ENCODE assay signal across 9 mouse cellular contexts in genomic region chr1:188154466-188155110, GRCm38 (mm10).
DNase-seq lines count a peak whose midpoint lies in the region; ATAC-seq and TF ChIP-seq lines count a peak whose summit lies in the region.
"Had no signal": no experiment of that assay in that cellular context is flagged by ENCODE, and none has a peak within 500 bp of the region (broad histone marks: within the 10 kb centered on the region; RNA-seq: fewer than 3 reads in every experiment).

No protein-coding gene starts in this region.

- H3K9me3 ChIP-seq in liver, embryonic 15.5 days (replicated peaks), result no peaks in the 10 kb centered on the region
- no peaks in the 10 kb centered on the region for H3K9me3 ChIP-seq in stomach, postnatal 0 days (ENCODE audit: control insufficient read depth, low read length)
- H3K9me3 ChIP-seq: limb, embryonic 12.5 days had no signal

- 50% methylated on average over 14 of the region's 14 CpGs for WGBS in liver, embryonic 15.5 days (ENCODE audit: insufficient replicate concordance)
- 51% methylated on average over 14 of the region's 14 CpGs for WGBS in stomach, postnatal 0 days

- ATAC-seq in cerebellum, adult (ENCODE audit: insufficient number of reproducible peaks, low FRiP score, low TSS enrichment), result 0 out of 2 replicates have a peak, but pooled peaks have one; percentile 23
- ATAC-seq in liver, embryonic 15.5 days (ENCODE audit: insufficient read depth), result no peak
- ATAC-seq in stomach, postnatal 0 days (ENCODE audit: low FRiP score, low TSS enrichment), result peak; percentile 57; the same call in 1 of the 2 replicates

- DNase-seq in cerebellum, postnatal 4 days (ENCODE audit: low spot score in 2 of 2), result no peak
- DNase-seq in right cerebral cortex, adult 2 months (ENCODE audit: low spot score in 2 of 2), result peak; percentile 27
- DNase-seq in right cerebral cortex, postnatal 4 days, result no peak
- DNase-seq in stomach, postnatal 0 days (ENCODE audit: low spot score), result peak; percentile 29
- no peak for DNase-seq in kidney, adult 9 months
- DNase-seq in spleen, adult 12 weeks (ENCODE audit: low spot score), result no peak

- no peak overlapping the region for H3K4me3 ChIP-seq in liver, embryonic 15.5 days (replicated peaks)
- H3K4me3 ChIP-seq in stomach, postnatal 0 days (ENCODE audit: low read depth, low read length), result no peak overlapping the region
- H3K4me3 ChIP-seq: limb, embryonic 12.5 days had no signal

- H3K4me1 ChIP-seq in liver, embryonic 15.5 days (replicated peaks), result 0 out of 2 replicates have a peak, but pooled peaks cover 4% of the 10 kb centered on the region
- no peaks in the 10 kb centered on the region for H3K4me1 ChIP-seq in stomach, postnatal 0 days (replicated peaks; ENCODE audit: control insufficient read depth, insufficient read depth)

- H3K36me3 ChIP-seq in liver, embryonic 15.5 days (replicated peaks), result no peaks in the 10 kb centered on the region
- no peaks in the 10 kb centered on the region for H3K36me3 ChIP-seq in stomach, postnatal 0 days (ENCODE audit: control insufficient read depth, insufficient read depth, low read length)
- H3K36me3 ChIP-seq: limb, embryonic 12.5 days had no signal

- H3K27ac ChIP-seq in liver, embryonic 15.5 days (replicated peaks), result no peak overlapping the region
- no peak overlapping the region for H3K27ac ChIP-seq in stomach, postnatal 0 days (replicated peaks)
- H3K27ac ChIP-seq: limb, embryonic 12.5 days had no signal

- H3K4me2 ChIP-seq in liver, embryonic 15.5 days, result peak overlapping the region; percentile 27; the same call in 1 of the 2 replicates
- 0 out of 2 replicates have a peak overlapping the region, but pooled peaks have one; percentile 9 for H3K4me2 ChIP-seq in stomach, postnatal 0 days (replicated peaks; ENCODE audit: low read depth)
- H3K4me2 ChIP-seq: limb, embryonic 12.5 days had no signal

- H3K9ac ChIP-seq in liver, embryonic 15.5 days, result no peak overlapping the region
- H3K9ac ChIP-seq in stomach, postnatal 0 days (ENCODE audit: low read length), result no peak overlapping the region
- H3K9ac ChIP-seq: limb, embryonic 12.5 days had no signal

- TF ChIP-seq CTCF in stomach, postnatal 0 days (IDR thresholded peaks at IDR 0.05; ENCODE audit: low read depth), result no peak

- no peaks in the 10 kb centered on the region for H3K27me3 ChIP-seq in liver, embryonic 15.5 days
- no peaks in the 10 kb centered on the region for H3K27me3 ChIP-seq in stomach, postnatal 0 days (ENCODE audit: control insufficient read depth, insufficient read depth, low read length)

- TF ChIP-seq EP300 in stomach, postnatal 0 days (optimal IDR thresholded peaks at IDR 0.05), result no peak

Comparison
In these comparisons a context has a peak if more than half of its experiments do, and no peak if none do; other contexts are left out.
1. DNase-seq: peak in right cerebral cortex, adult 2 months (2 of 2) and stomach, postnatal 0 days (single experiment); none in cerebellum, postnatal 4 days (0 of 2), right cerebral cortex, postnatal 4 days (single experiment), kidney, adult 9 months (single experiment) and spleen, adult 12 weeks (single experiment).